Mouse (Mus musculus): ENCODE measurements around the gene Nfix.

Nfix gene

DNA sequence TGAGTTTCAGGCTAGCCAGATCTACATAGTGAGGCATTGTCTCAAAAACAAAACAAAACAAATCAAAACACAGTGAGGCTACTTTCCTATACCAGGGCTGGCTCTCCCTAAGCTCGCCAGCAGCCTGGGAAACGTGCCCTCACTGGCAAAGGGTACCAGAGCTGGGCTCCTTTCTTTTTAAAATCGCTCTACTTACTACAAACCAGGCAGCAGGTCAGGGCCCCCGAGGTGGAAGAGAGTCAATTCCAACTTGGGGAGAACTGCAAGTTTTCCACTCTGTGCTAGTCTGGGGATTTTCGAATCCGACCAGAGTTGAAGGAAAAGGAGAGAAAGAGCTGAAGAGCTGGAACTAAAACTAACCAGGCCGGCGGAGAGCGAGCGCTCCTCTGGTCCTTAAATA lies 17.5 kb downstream of the Nfix start:
- no peak for DNase-seq (ENCODE audit: extremely low read depth, low read depth)

DNA sequence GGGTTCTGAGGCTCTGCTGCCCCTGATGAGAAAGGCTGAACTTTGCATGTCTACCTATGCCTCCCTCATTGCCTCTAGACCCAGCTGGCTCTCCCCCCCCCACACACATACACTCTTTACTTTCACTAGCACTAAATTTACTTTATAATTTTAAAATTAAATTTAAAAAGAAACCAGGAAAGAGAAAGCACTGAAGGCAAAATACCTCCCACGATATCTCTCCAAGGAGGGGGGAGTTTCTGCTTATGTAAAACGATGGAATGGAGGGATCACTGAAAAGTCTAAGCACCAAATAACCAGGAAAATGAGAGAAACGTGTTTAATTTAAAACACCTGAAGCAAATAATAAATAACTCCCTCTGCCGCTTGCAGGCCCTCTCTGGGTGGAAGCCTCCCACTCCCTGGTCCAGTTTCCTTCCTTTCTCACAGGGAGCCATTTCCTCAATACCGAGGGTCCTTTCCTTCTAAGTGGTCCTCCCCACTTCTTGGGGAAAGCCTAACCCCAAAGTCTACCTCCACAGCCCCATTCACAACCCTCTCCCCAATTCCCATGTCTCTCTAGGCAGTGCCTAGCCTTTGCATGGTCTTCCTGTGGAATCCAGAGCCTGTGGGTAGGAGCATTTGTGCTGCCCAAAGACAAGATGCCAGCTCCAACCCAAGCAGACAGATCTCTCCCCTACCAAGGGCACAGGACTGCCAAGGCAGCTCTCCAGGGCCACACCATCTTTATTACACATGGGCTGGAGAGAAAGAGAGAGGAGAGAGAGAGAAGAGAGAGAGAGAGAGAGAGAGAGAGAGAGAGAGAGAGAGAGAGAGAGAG lies 18.2 kb downstream of the Nfix start:
- no peak for DNase-seq (ENCODE audit: extremely low read depth, low read depth)

DNA sequence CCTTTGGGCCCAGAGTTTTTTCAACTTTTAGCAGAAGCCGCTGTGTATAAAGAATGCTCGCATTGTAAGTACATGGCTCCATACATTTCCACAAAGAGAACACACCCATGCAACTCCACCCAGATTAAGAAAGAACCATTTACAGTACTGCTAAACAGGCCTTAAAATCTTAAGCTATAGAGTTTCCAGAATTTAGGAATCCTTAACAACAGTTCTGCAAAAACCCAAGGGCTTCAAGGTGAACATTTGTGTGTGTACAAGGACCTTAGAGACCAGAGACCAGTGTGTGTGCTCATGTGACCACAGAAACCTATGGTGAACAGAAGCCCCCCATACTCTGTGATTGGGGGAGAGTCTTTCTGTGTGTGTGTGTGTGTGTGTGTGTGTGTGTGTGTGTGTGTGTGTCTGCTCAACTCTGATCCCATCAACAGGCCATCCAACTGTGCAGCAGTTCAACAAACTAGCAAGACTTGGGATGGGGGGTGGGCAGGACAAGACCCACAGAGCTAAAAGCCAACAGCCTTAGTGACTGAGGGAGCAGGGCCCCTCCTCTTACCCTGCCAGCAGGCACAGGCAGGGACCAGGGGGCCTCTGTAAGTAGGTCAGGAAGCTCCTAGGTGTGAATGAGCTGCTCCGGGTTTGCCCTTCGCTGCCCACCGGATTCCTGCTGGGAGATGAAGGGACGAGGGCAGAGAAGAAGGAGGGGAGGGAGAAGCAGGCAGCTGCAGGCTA lies 19.0 kb downstream of the Nfix start:
- DNase-seq (ENCODE audit: extremely low read depth, low read depth), result no peak

DNA sequence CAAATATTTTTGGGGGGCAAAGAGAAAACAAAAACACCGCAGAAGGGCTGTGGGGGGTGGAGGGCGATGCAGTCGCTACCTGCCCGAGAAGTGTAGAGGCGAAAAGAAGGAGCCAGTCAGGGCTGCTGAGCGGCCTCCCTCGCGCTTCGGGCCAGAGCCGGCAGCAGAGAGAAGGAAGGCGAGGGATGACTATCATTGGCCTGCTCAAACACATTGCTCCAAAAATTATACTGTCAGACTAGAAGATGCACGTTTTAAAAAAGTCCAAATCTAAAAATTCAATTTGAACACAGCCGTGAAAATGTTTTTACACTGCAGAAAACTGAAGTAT lies 20.0 kb downstream of the Nfix start:
- DNase-seq (ENCODE audit: extremely low read depth, low read depth), result no peak

DNA sequence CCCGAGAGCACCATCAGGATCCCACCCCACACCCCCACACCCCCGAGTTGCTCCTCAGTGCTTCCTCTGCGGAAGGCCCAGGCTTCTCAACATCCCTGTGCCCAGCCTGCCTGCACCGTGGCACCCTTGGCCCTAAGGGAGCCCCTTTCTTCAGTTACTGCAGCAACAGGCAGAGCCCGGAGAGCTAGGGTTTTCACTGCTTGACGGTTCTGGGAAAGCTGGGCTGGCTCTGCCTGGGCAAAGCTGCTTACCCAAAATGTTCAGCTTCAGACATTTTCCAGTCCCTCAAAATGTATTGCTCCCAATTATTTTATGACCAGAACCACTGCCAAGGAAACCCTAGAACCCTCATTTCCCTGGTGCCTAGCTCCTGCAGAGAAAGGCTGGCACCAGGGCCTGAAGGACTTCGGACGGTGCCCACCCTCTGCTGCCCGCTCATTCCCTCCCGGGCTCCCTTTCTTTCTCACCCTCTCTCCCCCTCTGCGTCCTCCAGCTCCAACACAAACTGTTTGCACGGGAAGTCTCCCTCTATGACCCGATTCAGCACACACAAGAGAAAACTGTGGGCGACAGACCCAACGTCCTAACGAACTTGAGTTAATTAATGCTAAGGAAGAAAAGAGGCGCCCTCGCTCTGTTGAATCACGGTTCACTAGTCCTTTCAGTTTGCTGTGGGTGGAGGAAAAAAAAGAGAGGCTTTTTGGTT lies 20.5 kb downstream of the Nfix start:
- DNase-seq (ENCODE audit: extremely low read depth, low read depth), result no peak

DNA sequence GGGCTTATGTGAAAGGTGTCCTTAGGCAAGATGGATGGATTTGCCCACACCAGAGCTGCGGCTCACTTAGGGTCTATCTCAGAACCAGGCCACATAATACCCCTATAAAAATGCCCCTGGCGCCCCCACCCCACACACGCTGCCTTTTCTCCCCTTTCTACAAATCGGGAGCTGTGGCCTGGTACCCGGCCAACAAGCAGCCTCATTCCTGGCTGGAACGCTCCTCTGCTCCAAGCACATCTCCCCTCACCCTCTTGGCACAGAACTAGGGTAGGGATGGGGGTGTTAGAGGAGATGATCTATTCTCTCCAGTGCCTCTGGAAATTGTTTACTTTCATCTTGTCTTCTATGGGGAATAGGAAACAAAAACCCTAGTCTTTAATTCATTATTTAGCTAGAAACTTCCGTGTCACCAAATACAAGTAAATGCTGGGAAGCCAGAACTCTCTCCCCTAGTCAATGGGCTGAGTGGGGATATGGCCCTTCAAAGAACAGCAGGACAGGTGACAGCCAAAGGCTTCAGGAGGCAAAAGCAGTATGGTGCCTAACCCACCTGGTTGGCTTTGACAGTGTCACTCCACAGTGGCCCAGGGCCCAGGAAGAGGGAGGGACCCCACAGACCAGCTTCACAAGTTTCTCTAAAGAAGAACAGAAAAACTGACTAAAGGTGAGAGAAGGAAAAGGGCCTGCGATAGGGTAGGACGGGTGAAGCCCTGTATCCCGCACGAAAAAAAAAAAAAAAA lies 21.3 kb downstream of the Nfix start:
- DNase-seq (ENCODE audit: extremely low read depth, low read depth), result no peak

DNA sequence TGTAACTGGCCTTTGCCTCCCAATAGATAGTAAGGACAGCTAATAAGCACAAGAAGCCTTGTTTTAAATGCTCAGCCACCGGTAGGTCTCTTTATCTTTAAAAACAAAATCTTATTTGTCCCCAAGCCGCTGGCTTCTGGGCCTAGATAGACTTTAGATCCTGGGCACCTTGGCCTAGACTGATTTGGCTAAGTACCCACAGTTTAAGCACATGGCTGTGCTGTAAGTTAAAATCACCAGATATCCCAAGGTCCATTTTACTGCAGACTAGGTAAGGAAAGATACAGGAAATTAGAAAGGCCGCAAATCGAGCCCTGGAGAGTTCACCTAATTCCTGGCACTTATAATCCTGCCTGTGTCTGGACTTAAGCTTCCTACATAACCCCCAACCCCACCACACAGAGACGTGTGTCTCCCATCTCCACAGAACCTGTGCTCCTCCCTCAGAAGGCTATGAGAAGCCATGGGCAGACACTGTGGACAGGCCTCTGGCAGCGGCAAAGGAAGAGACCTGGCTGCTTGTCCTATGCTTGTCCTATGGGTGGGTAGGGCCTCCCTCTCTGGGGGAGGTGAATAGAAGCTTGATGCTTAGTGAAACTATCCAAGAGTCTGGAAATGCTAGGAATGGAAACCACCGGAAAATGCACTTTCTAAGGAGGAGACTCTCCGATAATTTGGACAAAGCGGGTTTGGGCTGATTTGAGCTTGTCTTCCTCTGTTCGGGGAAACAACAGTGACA lies 22.1 kb downstream of the Nfix start:
- no peak for DNase-seq (ENCODE audit: extremely low read depth, low read depth)

DNA sequence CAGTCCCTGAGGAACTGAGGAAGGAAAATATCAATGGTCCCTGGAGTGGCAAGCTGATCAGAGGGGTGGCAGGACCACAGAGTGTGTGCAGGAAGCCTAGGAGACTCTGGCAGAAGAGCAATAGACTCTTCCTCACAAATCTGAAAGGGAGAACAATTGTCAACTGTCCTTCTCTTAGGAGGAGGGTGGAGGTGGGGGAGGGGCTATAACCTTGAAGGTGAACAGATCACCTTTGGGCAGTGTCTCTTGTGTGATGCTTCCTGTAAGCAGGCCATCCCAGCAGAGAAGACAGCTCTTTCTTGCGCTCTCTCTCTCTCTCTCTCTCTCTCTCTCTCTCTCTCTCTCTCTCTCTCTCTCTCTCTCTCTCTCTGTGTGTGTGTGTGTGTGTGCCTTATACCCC lies 23.6 kb downstream of the Nfix start:
- no peak for DNase-seq (ENCODE audit: extremely low read depth, low read depth)

DNA sequence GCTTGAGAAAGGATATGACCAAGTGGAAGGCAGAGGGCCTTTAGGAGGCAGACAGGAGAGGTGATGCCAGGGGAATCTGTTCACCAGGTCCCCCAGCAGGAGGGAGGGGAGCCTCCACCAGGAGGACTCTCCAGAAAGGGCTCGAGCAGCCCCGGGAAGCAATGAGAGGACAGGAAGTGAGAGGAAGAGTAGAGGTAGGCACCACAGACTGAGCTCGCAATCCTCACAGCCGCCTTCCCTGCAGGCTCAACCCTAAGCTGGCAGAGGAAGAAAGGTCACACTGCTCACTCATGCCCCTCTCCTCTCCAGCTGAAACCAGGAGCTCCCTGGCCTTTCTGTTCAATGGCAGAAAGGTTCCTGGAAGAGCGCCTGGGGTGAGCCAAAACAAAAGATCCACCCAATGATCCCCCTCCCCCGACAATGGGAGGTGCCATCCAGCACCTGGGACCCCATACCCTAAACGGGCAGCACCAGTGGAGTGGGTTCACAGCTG lies 24.5 kb downstream of the Nfix start:
- no peak for DNase-seq (ENCODE audit: extremely low read depth, low read depth)

DNA sequence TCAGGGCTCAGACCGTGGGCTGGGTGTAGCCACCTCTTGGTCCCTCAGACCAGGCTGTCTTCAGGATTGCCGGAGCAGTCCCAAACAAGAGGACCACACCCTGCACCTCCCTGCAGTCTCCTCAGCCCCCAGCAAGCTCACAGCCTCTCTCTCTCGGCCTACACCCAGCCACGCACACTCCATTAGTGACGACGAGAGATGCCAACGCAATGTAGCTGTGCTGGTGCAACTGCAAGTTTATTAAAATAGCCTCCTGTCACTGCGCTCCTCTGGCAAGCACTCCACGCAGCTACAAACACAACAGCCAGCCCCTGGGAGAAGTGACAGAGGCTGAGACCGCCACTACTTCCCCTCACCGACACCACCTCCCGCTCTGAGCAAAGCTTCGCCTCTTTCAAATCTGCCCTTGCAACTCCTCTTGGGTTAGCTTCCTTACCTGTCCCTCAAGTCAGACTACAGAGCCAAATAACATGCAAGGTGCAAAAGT lies 25.0 kb downstream of the Nfix start:
- DNase-seq (ENCODE audit: extremely low read depth, low read depth), result no peak

DNA sequence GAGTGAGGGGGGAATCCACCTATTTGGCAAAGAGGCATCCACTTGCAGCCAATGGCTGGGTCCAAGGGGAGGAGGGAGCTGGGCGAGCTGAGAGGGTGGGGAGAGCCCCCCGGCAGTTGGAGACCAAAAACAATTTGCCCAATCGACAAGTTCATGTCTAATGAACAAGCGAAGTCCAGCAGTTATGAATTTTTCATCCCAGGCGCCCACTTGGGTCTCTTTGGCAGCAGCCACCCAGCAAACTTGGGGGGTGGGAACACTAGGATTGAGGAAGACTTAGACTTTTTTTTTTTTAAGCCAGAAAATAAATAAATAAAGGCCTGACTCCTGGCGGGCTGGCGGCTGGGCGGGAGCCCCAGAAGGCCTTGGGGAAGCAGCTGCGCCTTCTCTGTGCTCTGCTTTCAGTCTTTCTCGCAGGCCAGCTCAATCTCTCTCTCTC lies 25.7 kb downstream of the Nfix start:
- DNase-seq (ENCODE audit: extremely low read depth, low read depth), result no peak

DNA sequence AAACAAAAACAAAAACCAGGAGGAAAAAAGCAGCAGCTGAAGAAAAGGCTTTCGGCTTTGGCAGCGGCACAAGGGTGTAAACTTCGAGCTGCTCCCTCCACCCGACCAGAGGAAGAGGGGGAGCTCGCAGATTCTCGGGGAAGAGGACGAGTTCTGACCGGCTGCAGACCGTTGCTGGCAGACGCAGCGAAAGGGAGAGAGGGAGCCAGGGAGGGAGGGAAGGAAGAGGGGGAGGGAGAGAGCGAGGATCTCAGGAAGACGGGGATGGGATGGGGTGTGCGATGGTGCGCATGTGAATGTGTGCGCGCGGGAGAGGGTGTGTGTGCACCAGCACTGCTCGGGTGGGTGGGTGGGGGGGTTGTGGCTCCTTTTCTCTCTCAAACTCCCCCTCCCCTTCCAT lies 26.3 kb downstream of the Nfix start:
- no peak for DNase-seq (ENCODE audit: extremely low read depth, low read depth)

DNA sequence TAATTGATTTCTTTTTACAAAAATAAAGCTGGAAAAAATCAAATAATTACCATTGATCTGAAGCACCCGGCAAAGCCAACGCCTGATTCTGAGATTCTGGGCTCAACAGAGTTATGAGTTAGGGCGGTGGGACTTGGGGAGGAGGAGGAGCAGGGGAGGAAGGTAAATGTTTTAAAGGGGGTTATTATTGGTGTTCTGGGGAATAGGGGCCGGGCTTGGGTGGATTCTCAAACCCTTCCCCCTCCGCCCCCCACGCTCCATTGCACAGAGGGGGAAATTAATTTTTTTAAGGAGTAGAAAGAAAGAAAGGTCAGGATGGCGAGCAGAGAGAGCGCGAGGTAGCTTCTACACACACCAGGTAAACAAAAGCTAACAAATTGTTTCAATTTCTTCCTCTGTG lies 26.8 kb downstream of the Nfix start:
- DNase-seq (ENCODE audit: extremely low read depth, low read depth), result no peak

DNA sequence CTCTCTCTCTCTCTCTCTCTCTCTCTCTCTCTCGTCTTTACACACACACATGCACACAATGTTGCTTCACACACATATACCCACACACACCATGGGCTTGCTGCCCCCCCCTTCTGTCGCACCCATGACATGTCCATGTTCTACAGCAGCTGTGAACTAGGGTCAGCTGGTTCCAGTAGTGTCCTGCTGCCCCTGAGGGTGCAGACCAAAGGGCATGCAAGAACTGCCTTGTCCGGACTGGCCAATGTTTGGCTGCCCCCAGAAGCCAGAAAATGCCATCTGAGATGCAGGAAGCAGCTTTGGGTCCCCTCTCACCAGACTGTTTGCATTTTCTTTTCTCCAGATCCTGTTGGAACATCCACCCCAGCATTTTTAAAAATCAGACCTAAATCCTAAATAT lies 27.5 kb downstream of the Nfix start:
- no peak for DNase-seq (ENCODE audit: extremely low read depth, low read depth)

DNA sequence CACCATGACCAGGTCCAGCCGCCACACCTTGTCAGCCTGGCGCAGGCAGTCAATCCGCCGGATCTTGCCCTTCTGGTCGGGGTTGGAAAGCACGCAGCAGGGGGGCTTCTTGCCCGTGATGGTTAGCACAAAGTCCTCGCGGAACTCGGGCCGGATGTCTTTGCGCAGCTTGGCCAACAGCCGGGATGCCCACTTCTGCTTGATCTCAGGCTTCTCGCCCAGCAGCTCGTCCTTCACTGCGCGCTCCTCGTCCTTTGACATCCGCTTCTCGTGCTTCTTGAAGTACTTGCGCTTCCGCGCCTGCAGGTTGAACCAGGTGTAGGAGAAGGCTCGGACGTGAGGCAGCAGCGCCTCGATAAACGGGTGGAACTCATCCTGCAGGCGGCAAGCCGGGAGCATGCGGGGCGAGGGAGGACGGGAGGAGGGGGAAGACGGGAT lies 28.2 kb downstream of the Nfix start:
- DNase-seq (ENCODE audit: extremely low read depth, low read depth), result no peak

DNA sequence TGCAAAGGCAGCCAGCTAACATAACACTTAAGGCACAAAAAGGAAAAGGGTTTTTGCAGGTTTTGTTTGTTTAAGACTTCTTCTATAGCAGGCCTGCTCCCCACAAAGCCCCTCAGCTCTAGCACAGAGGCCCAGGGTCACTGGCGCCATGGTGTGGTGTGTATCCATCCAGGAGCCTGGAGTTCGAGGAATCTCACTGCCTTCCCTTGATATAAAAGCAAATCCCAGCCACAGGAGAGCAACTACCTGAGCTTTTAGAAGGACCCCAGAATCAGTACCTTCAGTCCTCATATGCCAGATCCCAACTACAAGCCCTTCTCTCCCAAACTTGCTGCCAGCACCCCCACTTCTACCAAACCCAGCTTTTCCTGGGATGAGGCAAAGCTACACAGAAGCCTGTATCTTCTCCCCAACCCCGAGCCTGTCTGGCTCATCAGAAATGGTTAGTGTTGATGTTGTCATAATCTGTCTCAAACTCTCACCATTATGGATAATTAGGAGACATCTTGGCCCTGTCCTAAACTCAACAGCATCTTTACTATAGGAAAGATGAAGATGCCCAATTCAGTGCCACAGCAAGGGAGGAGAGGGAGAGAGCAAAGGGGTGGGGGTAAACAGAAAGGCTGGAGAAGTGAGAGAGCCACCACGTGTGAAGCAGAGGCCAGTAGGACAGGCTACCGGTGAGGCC lies 29.0 kb downstream of the Nfix start:
- no peak for DNase-seq (ENCODE audit: extremely low read depth, low read depth)

DNA sequence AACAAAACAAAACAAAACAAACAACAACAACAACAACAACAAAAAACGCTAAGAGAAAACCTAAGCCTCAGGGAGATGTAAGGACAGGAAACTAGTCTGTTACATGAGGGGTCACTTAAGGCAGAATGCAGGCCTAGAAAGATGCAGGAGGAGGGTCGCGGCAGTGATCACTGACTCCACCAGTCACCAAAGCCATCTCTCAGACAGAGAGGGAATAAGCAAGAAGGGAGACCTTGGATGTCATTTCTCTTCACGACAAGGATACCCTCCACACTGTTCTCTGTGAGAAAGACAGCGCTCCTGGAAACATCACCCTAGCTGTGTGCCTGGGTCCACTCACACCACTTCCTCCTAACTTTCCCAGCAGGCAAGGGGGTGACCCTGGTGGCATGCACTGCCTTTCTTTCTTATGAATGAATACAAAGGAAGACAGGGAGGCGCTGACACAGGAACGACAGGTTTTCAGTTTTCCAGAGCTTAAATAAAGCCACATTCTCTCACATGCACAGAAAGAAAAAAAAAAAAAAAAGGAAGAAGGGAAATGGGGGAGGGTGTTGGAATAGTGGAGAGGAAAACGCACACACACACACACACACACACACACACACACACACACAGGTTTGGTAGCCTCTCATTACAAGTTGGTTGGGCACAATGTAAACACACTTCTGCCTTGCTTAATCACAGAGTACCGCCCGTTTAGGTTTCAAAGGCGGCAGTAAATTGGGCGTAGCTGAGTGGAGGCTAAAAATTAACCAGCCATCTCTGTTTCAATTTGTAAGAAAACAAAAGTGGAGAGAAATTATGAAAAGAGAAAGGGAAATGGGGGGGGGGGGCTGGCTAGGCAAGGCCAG lies 29.8 kb downstream of the Nfix start:
- no peak for DNase-seq (ENCODE audit: extremely low read depth, low read depth)

DNA sequence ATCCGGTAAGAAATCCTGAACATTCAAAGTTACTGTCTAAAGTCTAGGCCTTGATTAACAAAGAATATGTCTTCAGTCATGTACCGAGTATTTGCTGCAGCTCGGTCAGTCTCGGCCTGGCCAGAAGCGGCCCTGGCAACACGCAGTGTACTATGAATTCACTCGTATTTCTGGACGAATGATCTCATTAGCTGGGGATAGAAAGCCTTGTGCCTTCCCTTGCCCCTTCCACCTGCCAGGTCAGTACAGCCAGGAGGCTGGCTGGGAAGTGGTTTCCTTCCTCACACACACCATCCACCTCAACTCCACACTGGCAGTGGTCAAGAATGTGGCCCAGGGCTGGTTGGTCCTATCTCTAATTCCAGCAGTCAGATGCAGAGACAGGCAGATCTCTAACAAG lies 30.8 kb downstream of the Nfix start:
- no peak for DNase-seq (ENCODE audit: extremely low read depth, low read depth)
